Comparison of ENCODE assay signal across 12 mouse cellular contexts in the genomic region with DNA sequence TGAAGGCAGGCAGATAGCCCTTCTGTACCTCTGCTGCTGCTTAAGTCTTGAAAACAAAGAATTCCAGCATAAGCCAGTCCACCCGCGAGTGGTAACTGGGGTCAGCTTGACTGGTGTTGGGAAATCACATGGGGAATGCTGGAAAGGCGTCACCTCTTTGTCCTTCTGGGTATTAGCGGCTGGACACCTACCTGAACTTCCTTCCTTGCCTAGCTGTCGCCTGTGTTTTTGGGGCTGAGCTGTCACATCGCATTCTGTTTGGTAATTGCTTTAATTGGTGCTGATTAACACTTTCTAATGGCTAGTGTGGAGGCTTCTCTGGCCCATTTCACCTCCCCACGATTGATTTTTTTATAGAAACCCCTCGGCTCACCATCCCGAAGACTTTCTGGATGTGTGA.
DNase-seq lines count a peak whose midpoint lies in the region; ATAC-seq and TF ChIP-seq lines count a peak whose summit lies in the region.
"Had no signal": no experiment of that assay in that cellular context is flagged by ENCODE, and none has a peak within 500 bp of the region (broad histone marks: within the 10 kb centered on the region; RNA-seq: fewer than 3 reads in every experiment).

No protein-coding gene starts in this region.

- WGBS in heart, embryonic 15.5 days, result 71% methylated on average over 9 of the region's 9 CpGs
- 77% methylated on average over 9 of the region's 9 CpGs for WGBS in lung, embryonic 14.5 days
- WGBS in midbrain, embryonic 14.5 days, result 84% methylated on average over 9 of the region's 9 CpGs

- DNase-seq in heart, adult 9 months (ENCODE audit: low spot score in 2 of 2), result no peak
- DNase-seq in lung, embryonic 14.5 days, result no peak
- no peak for DNase-seq in lung, postnatal 25 days (ENCODE audit: low spot score)
- peak; percentile 31 for DNase-seq in brain, embryonic 14.5 days (ENCODE audit: low read depth)
- DNase-seq in retina, embryonic 14.5 days (ENCODE audit: low spot score), result peak; percentile 70
- no peak for DNase-seq in midbrain, embryonic 14.5 days
- DNase-seq in adipocyte (ENCODE audit: low spot score), result no peak
- DNase-seq: cerebellum, postnatal 25 days; spleen, adult 18-20 months had no signal

- no peaks in the 10 kb centered on the region for H3K27me3 ChIP-seq in heart, embryonic 15.5 days
- no peaks in the 10 kb centered on the region for H3K27me3 ChIP-seq in lung, embryonic 14.5 days (ENCODE audit: insufficient read depth, low read length)
- no peaks in the 10 kb centered on the region for H3K27me3 ChIP-seq in midbrain, embryonic 14.5 days (ENCODE audit: control insufficient read depth, insufficient read depth, low read length)
- H3K27me3 ChIP-seq: CH12.LX; limb, embryonic 15.5 days had no signal

- TF ChIP-seq CTCF in lung, embryonic 14.5 days (IDR thresholded peaks at IDR 0.05; ENCODE audit: low read depth), result no peak
- TF ChIP-seq CTCF in brain, embryonic 14.5 days (IDR thresholded peaks at IDR 0.05; ENCODE audit: borderline replicate concordance, extremely low read depth, insufficient read depth, insufficient read length), result no peak

- no peak for ATAC-seq in heart, embryonic 15.5 days (replicated peaks; ENCODE audit: insufficient number of reproducible peaks, insufficient read depth, low FRiP score, low read depth)
- no peak for ATAC-seq in lung, embryonic 14.5 days (ENCODE audit: insufficient read depth)
- ATAC-seq in midbrain, embryonic 14.5 days (ENCODE audit: low FRiP score, low TSS enrichment), result no peak

- no peak overlapping the region for H3K9ac ChIP-seq in heart, embryonic 15.5 days
- H3K9ac ChIP-seq in lung, embryonic 14.5 days, result no peak overlapping the region
- no peak overlapping the region for H3K9ac ChIP-seq in midbrain, embryonic 14.5 days (replicated peaks; ENCODE audit: low read length)
- H3K9ac ChIP-seq: limb, embryonic 15.5 days had no signal

- no peak overlapping the region for H3K4me2 ChIP-seq in heart, embryonic 15.5 days
- no peak overlapping the region for H3K4me2 ChIP-seq in lung, embryonic 14.5 days
- H3K4me2 ChIP-seq in midbrain, embryonic 14.5 days (ENCODE audit: low read length), result no peak overlapping the region
- H3K4me2 ChIP-seq: limb, embryonic 15.5 days had no signal

- no peak overlapping the region for H3K4me3 ChIP-seq in heart, embryonic 15.5 days
- no peak overlapping the region for H3K4me3 ChIP-seq in lung, embryonic 14.5 days (ENCODE audit: low read depth, low read length)
- H3K4me3 ChIP-seq in midbrain, embryonic 14.5 days (replicated peaks; ENCODE audit: low read depth, low read length), result no peak overlapping the region
- H3K4me3 ChIP-seq: limb, embryonic 15.5 days had no signal

- H3K36me3 ChIP-seq in heart, embryonic 15.5 days, result no peaks in the 10 kb centered on the region
- peaks cover 4% of the 10 kb centered on the region; the same call in 1 of the 2 replicates for H3K36me3 ChIP-seq in lung, embryonic 14.5 days (ENCODE audit: insufficient read depth)
- no peaks in the 10 kb centered on the region for H3K36me3 ChIP-seq in midbrain, embryonic 14.5 days (ENCODE audit: control insufficient read depth, insufficient read depth, low read length)
- H3K36me3 ChIP-seq: limb, embryonic 15.5 days had no signal

- peaks cover 49% of the 10 kb centered on the region for H3K4me1 ChIP-seq in heart, embryonic 15.5 days (replicated peaks)
- H3K4me1 ChIP-seq in lung, embryonic 14.5 days (ENCODE audit: insufficient read depth), result peaks cover 33% of the 10 kb centered on the region
- peaks cover 15% of the 10 kb centered on the region for H3K4me1 ChIP-seq in midbrain, embryonic 14.5 days (ENCODE audit: control insufficient read depth, insufficient read depth, low read length)

- no peak for TF ChIP-seq POLR2A in brain, embryonic 14.5 days (IDR thresholded peaks at IDR 0.05; ENCODE audit: borderline replicate concordance, extremely low read depth, insufficient read depth, insufficient read length, poor library complexity, severe bottlenecking)

- H3K27ac ChIP-seq in heart, embryonic 15.5 days, result peak overlapping the region; percentile 71
- H3K27ac ChIP-seq in lung, embryonic 14.5 days (ENCODE audit: low read depth), result peak overlapping the region; percentile 36; the same call in 1 of the 2 replicates
- no peak overlapping the region for H3K27ac ChIP-seq in midbrain, embryonic 14.5 days (replicated peaks; ENCODE audit: low read depth, low read length)
- H3K27ac ChIP-seq: limb, embryonic 15.5 days had no signal

- H3K9me3 ChIP-seq in heart, embryonic 15.5 days (replicated peaks), result no peaks in the 10 kb centered on the region
- H3K9me3 ChIP-seq in lung, embryonic 14.5 days (ENCODE audit: low read depth, low read length), result no peaks in the 10 kb centered on the region
- H3K9me3 ChIP-seq in midbrain, embryonic 14.5 days (ENCODE audit: control insufficient read depth, low read length), result no peaks in the 10 kb centered on the region
- H3K9me3 ChIP-seq: limb, embryonic 15.5 days had no signal

Comparison
In these comparisons a context has a peak if more than half of its experiments do, and no peak if none do; other contexts are left out.
1. DNase-seq: peak in brain, embryonic 14.5 days (single experiment) and retina, embryonic 14.5 days (single experiment); none in heart, adult 9 months (0 of 2), lung, embryonic 14.5 days (single experiment), lung, postnatal 25 days (single experiment), midbrain, embryonic 14.5 days (single experiment) and adipocyte (single experiment).